Mouse (Mus musculus) bone marrow macrophage, adult 2 months (primary cell): ENCODE data around the gene Gm3183. TPM values are rescaled to one million over a fixed set of nuclear protein-coding genes. Genes with fewer than 3 reads are reported as not detected.
"Not testable (repeated sequence)": the region's sequence is repeated elsewhere in the genome, so short reads cannot be mapped to it uniquely, and the experiment has no call there.

Experiments used
- H3K27ac ChIP-seq: 2 replicates; pipeline ENCODE4 v1.5.1; 2012; ENCODE audit warnings: low read depth, low read length; ENCODE audit not compliant: insufficient read depth
- H3K4me1 ChIP-seq: 2 replicates; pipeline ENCODE4 v1.6.1; 2012; ENCODE audit warnings: low read length; ENCODE audit not compliant: control insufficient read depth, insufficient read depth
- H3K4me3 ChIP-seq: 2 replicates; pipeline ENCODE4 v1.5.1; 2012; ENCODE audit warnings: mild to moderate bottlenecking, low read length, moderate library complexity; ENCODE audit not compliant: insufficient read depth
- polyA plus RNA-seq: library from polyadenylated mRNA; stranded (reverse); fragments of >200 nt; gene quantifications from 2 replicates; pipeline ENCODE4 v1.2.4, GENCODE M21; 2012; ENCODE audit not compliant: missing spikeins, insufficient read depth, insufficient read length

Gene Gm3183
- polyA plus RNA-seq: 0.43 TPM in 1 of 2 replicates, not detected in the other

GRCm38 (mm10) chr5:94865136-94865535 is at the start of gene Gm3183:
TSS of gene Gm3183 (plus strand) at chr5:94865436.
- H3K4me3 ChIP-seq, H3K27ac ChIP-seq, H3K4me1 ChIP-seq: not testable (repeated sequence)

Other genes starting within 250 kb of the Gm3183 start
- not detected in 2 replicates for gene Gm3147, start 249.1 kb upstream of the Gm3183 start, polyA plus RNA-seq
- not detected in 2 replicates for gene Gm6509, start 241.5 kb upstream of the Gm3183 start, polyA plus RNA-seq
- not detected in 2 replicates for gene Gm6205, start 217.1 kb upstream of the Gm3183 start, polyA plus RNA-seq
- not detected in 2 replicates for gene Gm6367, start 123.2 kb downstream of the Gm3183 start, polyA plus RNA-seq
- gene Gm7942, start 241.5 kb downstream of the Gm3183 start, polyA plus RNA-seq: not detected in 2 replicates